Mouse (Mus musculus) embryonic facial prominence, embryonic 12.5 days (tissue): Measurements from ENCODE around the gene Git2. TPM values are rescaled to one million over a fixed set of nuclear protein-coding genes. Genes with fewer than 3 reads are reported as not detected.

Source experiments
- ATAC-seq: fragments of 200-750 bp; cut with Nextera tagmentation; 2 replicates; pipeline ENCODE4 v1.8.0; 2017; ENCODE audit not compliant: insufficient number of reproducible peaks, insufficient read depth, low FRiP score, low TSS enrichment
- H3K27ac ChIP-seq: fragments of 300-500 bp; sonication (generic); 2 replicates; pipeline ENCODE4 v1.5.1; 2016; ENCODE audit warnings: mild to moderate bottlenecking
- H3K27me3 ChIP-seq: fragments of 300-500 bp; sonication (generic); 2 replicates; pipeline ENCODE4 v1.6.1; 2016; ENCODE audit warnings: mild to moderate bottlenecking, moderate library complexity
- H3K36me3 ChIP-seq: fragments of 300-500 bp; sonication (generic); 2 replicates; pipeline ENCODE4 v1.6.1; 2016; ENCODE audit warnings: mild to moderate bottlenecking
- H3K4me1 ChIP-seq: fragments of 300-500 bp; sonication (generic); 2 replicates; pipeline ENCODE4 v1.6.1; 2016
- H3K4me2 ChIP-seq: fragments of 300-500 bp; sonication (generic); replicated peaks from 2 replicates; pipeline ENCODE4 v1.6.1; 2016; ENCODE audit warnings: mild to moderate bottlenecking, moderate library complexity
- H3K4me3 ChIP-seq: fragments of 300-500 bp; sonication (generic); 2 replicates; pipeline ENCODE4 v1.5.1; 2016; ENCODE audit warnings: mild to moderate bottlenecking
- H3K9ac ChIP-seq: fragments of 300-500 bp; sonication (generic); 2 replicates; pipeline ENCODE4 v1.6.1; 2016; ENCODE audit warnings: mild to moderate bottlenecking, moderate library complexity
- H3K9me3 ChIP-seq: fragments of 300-500 bp; sonication (generic); 2 replicates; pipeline ENCODE4 v1.6.1; 2016; ENCODE audit warnings: mild to moderate bottlenecking, moderate library complexity
- WGBS: fragments of 180-500 bp; shearing (Covaris S2); methylation state at CpG from one replicate; pipeline ENCODE4 v1.1.7; 2016; 5-methylcytosine and 5-hydroxymethylcytosine counted together
- polyA plus RNA-seq: library from polyadenylated mRNA; unstranded; fragments of >200 nt; fragmentation: Nextera tagmentation; extraction: Ambion mirVana; gene quantifications from 2 replicates; pipeline ENCODE4 v1.2.1, GENCODE M21; 2016

The Git2 gene
- polyA plus RNA-seq, 1 experiment from 2014 or later: 48.2 TPM

DNA sequence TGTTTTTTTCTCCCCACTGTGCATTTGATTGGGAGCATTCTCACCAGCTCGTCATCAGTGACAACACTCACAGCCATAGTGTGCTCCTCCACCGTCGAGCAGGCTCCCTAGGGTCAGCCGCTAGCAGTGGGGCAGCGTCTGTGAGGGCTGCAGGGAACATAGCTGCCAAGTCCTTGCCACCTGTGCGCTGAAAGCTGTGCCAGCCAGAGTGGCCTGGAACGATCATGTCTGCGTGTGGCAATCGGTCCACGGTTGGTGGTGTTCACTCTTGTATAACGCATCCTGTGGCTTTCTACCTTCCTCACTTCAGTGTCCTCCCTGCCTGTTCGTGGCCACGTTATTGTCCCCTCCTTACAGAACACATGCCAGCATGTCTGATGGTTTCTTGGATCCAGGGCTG lies 56.8 kb downstream of the Git2 start:
- Histone ChIP-seq H3K27me3 (no peaks in the 10 kb centered on the region), H3K36me3 (peaks cover 96% of the 10 kb centered on the region), H3K27ac (no peak overlapping the region), H3K9me3 (no peaks in the 10 kb centered on the region), H3K4me1 (no peaks in the 10 kb centered on the region), H3K4me3 (no peak overlapping the region), H3K9ac (no peak overlapping the region), H3K4me2 (no peak overlapping the region)
- no peak for ATAC-seq
- WGBS: 91% methylated on average over 13 of the region's 13 CpGs

DNA sequence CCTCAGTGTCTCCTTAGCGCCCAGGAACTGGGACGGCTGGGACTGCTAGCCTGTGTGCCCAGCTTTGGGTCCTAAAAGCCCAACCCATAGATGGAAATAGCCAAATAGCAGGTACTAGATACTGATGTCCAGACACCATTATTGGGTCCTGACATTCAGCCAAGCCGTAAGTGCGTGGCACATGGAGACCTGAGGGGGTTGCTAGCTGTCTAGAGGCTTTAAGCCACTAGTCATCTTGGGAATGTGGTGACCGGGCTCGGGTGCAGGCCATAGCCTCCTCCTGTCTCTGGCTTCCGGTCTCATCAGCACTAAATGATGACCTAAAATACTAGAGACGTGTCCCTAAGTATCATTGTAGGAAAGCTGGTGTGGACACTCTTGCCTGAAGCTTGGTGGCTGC lies 57.4 kb downstream of the Git2 start:
- peaks cover 97% of the 10 kb centered on the region for H3K36me3 ChIP-seq
- no peak overlapping the region for H3K27ac ChIP-seq
- no peak overlapping the region for H3K9ac ChIP-seq
- no peaks in the 10 kb centered on the region for H3K9me3 ChIP-seq
- H3K4me3 ChIP-seq: no peak overlapping the region
- WGBS: 87% methylated on average over 8 of the region's 8 CpGs
- H3K4me2 ChIP-seq: no peak overlapping the region
- no peaks in the 10 kb centered on the region for H3K4me1 ChIP-seq
- ATAC-seq: no peak
- no peaks in the 10 kb centered on the region for H3K27me3 ChIP-seq

DNA sequence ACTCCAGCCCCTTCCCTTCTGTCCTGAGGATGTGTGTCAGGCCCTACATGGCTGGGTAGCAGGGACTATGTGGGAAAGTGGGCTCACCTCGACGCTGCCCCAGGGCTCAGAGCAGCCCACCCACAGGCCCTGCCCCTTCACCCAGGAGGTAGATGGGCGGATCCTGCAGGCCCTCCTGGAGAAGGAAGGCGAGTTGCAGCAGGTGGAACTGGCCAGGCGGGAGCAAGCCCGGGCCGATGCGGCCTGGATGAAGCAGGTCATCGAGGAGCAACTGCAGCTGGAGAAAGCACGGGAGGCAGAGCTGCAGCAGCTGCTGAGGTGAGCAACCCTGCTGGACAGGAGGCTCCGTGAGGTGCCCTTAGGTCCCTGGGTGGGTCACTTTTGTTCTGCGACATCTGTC lies 58.0 kb downstream of the Git2 start:
- Histone ChIP-seq H3K9ac (no peak overlapping the region), H3K4me2 (no peak overlapping the region), H3K4me1 (no peaks in the 10 kb centered on the region), H3K27ac (no peak overlapping the region), H3K36me3 (peaks cover 95% of the 10 kb centered on the region), H3K27me3 (no peaks in the 10 kb centered on the region), H3K9me3 (no peaks in the 10 kb centered on the region), H3K4me3 (no peak overlapping the region)
- WGBS: 90% methylated on average over 12 of the region's 12 CpGs
- ATAC-seq: no peak

DNA sequence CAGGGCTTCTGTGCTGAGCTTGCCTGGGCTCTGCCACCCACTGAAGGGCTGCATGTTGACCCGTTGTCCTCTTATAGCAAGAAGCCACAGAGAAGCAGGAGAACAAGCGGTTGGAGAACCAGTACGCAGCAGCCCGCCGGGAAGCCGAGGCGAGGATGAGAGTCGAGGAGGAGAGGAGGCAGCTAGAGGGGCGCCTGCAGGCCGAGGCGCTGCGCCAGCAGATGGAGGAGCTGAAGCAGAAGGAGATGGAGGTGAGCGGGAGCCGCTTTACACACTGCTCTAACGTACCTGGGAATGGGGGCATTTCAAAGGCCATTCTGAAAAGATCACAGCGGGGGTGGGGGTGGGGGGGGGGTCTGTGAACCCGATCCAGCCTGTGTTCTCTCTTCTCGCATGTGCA lies 60.8 kb downstream of the Git2 start:
- no peak overlapping the region for H3K4me2 ChIP-seq
- WGBS: 92% methylated on average over 18 of the region's 18 CpGs
- no peak overlapping the region for H3K9ac ChIP-seq
- no peaks in the 10 kb centered on the region for H3K4me1 ChIP-seq
- H3K4me3 ChIP-seq: no peak overlapping the region
- no peaks in the 10 kb centered on the region for H3K27me3 ChIP-seq
- no peak overlapping the region for H3K27ac ChIP-seq
- ATAC-seq: no peak
- peaks cover 89% of the 10 kb centered on the region for H3K36me3 ChIP-seq
- no peaks in the 10 kb centered on the region for H3K9me3 ChIP-seq

DNA sequence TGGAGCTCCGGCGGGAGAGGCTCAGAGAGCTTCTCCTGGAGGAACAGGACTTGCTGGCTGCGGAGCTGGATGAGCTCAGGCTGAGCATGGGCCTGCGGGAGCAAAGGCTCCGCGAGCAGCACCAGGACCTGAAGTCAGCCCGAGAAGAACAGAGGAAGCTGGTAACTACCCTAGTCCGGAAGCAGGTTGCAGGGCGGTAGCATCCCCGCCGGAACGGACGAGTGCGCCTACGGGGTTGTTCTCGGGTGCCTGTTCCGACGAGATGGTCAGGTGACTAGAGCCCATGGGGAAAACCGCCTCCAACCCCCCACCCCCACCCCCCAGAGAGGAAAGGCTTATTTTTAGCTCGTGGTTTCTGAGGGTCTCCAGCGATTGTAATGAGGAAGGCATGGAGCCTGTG lies 66.0 kb downstream of the Git2 start:
- ATAC-seq: no peak
- H3K27ac ChIP-seq: no peak overlapping the region
- 93% methylated on average over 21 of the region's 21 CpGs for WGBS
- H3K4me1 ChIP-seq: peaks cover 9% of the 10 kb centered on the region
- no peaks in the 10 kb centered on the region for H3K27me3 ChIP-seq
- H3K4me2 ChIP-seq: no peak overlapping the region
- H3K36me3 ChIP-seq: peaks cover 44% of the 10 kb centered on the region
- H3K9me3 ChIP-seq: no peaks in the 10 kb centered on the region
- H3K9ac ChIP-seq: no peak overlapping the region
- no peak overlapping the region for H3K4me3 ChIP-seq

DNA sequence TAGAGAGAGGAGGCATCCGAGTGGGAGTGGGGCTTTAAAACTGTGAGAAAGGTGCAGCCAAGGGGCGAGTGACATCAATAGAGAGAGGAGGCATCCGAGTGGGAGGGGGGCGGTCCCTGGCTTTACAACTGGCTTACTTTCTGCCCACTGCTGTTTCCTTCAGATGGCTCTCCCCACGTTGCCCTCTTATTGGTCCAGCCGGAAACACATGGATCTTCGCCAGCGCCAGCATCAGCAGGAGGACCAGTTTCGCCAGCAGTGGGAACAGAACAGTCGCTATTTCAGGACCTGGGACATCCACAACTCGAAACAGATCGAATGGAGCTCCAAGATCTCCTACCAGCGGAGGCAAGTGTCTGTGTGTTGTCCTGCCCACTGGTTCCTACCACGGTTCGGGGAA lies 66.8 kb downstream of the Git2 start:
- peaks cover 9% of the 10 kb centered on the region for H3K4me1 ChIP-seq
- H3K4me2 ChIP-seq: peak overlapping the region; percentile 88
- peak overlapping the region; percentile 80 for H3K9ac ChIP-seq
- H3K27ac ChIP-seq: no peak overlapping the region
- ATAC-seq: no peak
- no peaks in the 10 kb centered on the region for H3K9me3 ChIP-seq
- H3K27me3 ChIP-seq: no peaks in the 10 kb centered on the region
- peaks cover 36% of the 10 kb centered on the region for H3K36me3 ChIP-seq
- 47% methylated on average over 15 of the region's 15 CpGs for WGBS
- peak overlapping the region; percentile 87 for H3K4me3 ChIP-seq

DNA sequence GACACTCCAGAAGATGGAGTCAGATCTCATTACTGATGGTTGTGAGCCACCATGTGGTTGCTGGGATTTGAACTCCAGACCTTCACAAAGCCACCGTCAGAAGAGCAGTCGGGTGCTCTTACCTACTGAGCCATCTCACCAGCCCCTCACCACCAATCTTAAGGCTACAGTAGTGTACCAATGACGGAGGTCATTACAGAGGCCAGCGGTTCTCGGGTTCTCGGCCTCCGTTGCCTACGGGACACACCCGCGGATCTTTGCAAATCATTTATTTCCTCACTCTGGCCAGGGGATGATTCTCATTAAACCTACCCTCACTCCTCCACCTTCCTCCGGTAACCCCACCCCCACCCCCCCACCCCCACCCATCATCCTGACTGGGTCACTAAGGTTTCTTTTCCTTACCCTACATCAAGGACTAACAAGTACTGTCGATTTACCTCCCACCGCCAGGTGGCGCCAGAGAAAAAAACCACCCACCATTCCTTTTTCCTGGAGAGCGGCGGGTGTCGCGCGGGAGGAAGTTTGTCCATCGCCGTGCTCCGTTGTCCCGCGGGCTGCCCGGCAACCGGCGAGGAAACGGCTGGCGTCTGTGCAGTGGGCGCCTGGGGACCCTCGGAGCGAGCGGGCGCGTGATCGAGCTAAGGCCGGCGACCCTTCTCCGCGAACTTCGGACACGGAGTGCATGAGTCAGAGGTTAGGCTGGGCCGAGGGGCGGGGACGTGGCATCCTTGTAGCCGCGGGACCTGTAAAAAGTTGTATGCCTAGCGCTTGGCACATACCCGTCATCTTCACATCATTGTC lies 67.8 kb downstream of the Git2 start, which contains the start of gene Tchp:
Gene Tchp, plus strand, starts transcription at position 496 of the 804 bp plus-strand sequence.
- Histone ChIP-seq H3K4me3 (peak within 1 kb of the TSS; percentile 87), H3K9ac (peak within 1 kb of the TSS; percentile 80), H3K27me3 (no peaks in the 10 kb centered on the region), H3K9me3 (no peaks in the 10 kb centered on the region), H3K4me1 (peaks cover 9% of the 10 kb centered on the region), H3K4me2 (peak within 1 kb of the TSS; percentile 88), H3K36me3 (peaks cover 27% of the 10 kb centered on the region), H3K27ac (no peak within 1 kb of the TSS)
- WGBS: 3% methylated on average over 49 of the region's 49 CpGs
- peak; percentile 77 for ATAC-seq

DNA sequence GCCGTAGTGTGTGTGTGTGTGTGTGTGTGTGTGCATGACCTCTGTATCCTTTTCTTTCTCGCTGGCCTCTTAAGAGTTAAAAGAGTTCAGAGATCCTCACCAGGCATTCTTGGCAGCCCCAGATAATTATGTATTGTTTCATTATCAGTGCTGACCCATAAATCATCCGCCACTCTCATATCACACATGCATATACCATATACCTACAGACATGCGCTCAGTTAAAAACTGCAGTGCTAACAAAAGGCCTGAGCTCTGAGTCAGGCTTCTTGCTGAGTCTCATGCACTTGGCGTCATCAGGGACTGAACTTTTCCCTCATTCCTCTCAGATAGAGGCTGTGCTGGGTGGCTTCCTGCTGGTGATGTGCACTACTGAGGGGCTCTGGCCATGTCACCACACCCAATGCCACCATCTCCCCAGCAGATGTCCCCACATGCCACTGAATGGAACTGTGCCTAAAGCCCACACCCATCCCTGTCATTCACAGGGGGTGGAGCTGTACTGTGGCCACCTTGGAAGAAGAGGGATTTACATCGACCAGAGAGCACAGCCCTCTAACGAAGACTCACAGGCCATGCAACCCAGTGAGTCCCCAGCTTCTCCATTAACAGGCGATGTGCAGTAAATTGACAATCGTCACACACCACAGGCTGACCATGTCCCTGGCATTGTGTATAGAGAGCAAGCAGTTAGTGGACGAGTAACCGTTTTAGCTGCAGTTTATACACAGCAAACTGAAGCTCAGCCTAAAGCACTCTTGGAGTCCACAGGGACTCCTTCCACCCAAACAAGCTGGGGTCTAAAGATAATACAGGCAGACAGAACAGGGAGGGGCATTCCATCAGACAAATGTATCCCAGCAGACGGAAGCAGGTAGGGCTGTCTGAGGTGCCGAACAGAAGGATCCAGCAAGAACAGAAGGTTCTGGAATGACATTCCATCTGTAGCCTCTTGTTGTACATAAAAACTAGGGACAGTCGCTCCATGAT lies 72.6 kb downstream of the Git2 start:
- H3K4me2 ChIP-seq: no peak overlapping the region
- H3K9me3 ChIP-seq: no peaks in the 10 kb centered on the region
- no peaks in the 10 kb centered on the region for H3K36me3 ChIP-seq
- no peak overlapping the region for H3K27ac ChIP-seq
- no peak overlapping the region for H3K4me3 ChIP-seq
- ATAC-seq: no peak
- WGBS: 65% methylated on average over 14 of the region's 14 CpGs
- no peaks in the 10 kb centered on the region for H3K4me1 ChIP-seq
- H3K9ac ChIP-seq: no peak overlapping the region
- no peaks in the 10 kb centered on the region for H3K27me3 ChIP-seq

DNA sequence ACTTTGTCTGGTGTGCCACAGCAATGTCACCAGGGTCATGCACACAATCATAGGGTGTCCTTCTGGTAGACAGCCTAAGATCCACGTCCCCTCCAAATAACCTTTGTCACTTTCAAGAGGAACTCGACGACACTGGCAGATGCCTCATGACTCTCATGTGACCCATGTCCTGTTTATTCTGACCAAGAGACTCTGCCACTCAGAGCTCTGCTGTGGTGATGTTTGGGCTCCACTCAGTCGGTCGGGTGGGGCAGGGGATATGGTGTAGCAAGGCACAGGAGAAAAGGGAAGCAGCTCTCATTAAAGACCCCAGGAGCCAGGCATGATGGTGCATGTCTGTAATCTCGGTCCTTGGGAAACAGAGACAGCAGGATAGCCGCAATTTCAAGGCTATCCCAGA lies 76.3 kb downstream of the Git2 start:
- Histone ChIP-seq H3K36me3 (no peaks in the 10 kb centered on the region), H3K4me1 (no peaks in the 10 kb centered on the region), H3K4me2 (no peak overlapping the region), H3K9me3 (no peaks in the 10 kb centered on the region), H3K27ac (no peak overlapping the region), H3K9ac (no peak overlapping the region), H3K4me3 (no peak overlapping the region), H3K27me3 (no peaks in the 10 kb centered on the region)
- ATAC-seq: no peak
- 58% methylated on average over 7 of the region's 7 CpGs for WGBS

DNA sequence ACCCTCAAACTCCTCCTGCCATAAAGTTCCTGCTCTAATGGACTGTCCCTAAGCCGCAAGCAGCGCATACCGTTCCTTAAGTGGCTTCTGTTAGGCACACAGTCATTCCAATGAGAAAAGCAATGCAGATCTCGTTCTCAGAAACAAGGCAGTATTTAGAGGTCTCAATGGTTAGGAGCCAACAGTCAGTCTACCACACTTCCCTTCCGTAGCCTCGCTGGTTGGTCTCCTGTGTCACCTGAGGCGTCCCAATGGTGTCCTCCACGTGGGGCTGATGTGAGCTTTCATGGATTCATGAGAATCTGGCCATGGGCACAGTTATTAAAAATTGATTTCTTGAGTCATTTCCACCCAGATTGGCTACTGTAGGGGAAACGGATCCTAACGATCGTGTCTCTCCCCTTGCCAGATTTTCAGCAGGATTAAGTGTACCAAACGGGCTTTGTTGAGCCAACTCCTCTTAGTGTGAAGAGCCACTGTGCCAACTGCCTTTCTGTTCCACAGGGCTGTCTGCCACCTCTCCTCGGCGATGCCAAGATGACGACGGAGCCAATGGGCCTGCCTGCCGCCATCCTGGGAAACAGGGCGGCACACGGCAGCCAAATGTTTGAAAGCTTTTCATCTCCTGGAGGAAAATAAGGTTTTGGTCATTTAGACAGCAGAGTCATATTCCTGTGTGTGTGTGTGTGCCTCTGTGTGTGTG lies 77.1 kb downstream of the Git2 start:
- no peak overlapping the region for H3K27ac ChIP-seq
- H3K9ac ChIP-seq: no peak overlapping the region
- WGBS: 87% methylated on average over 19 of the region's 19 CpGs
- H3K4me1 ChIP-seq: no peaks in the 10 kb centered on the region
- no peak overlapping the region for H3K4me3 ChIP-seq
- H3K27me3 ChIP-seq: no peaks in the 10 kb centered on the region
- no peaks in the 10 kb centered on the region for H3K36me3 ChIP-seq
- H3K4me2 ChIP-seq: no peak overlapping the region
- H3K9me3 ChIP-seq: no peaks in the 10 kb centered on the region
- no peak for ATAC-seq

DNA sequence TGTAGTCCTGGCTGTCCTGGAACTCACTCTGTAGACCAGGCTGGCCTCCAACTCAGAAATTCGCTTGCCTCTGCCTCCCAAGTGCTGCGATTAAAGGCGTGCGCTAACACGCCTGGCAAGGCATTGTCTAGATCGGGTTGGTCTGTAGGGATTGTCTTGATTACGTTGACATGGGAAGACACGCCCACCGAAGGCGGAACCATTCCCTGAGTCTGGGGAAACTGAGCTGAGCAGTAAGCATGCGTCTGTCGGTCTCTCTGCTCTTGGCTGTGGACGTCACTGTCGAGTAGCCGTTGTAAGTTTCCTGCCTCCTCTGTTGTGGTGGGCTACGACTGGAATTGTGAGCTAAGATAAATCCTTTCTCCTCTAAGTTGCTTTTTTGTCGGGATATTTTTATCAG lies 78.4 kb downstream of the Git2 start:
- Histone ChIP-seq H3K4me1 (no peaks in the 10 kb centered on the region), H3K9me3 (no peaks in the 10 kb centered on the region), H3K4me3 (no peak overlapping the region), H3K27ac (no peak overlapping the region), H3K4me2 (no peak overlapping the region), H3K27me3 (no peaks in the 10 kb centered on the region), H3K9ac (no peak overlapping the region), H3K36me3 (no peaks in the 10 kb centered on the region)
- no peak for ATAC-seq
- WGBS: 85% methylated on average over 17 of the region's 17 CpGs
